Mouse (Mus musculus) urinary bladder, postnatal 25 days (tissue): ENCODE measurements around the gene Erg28.

ENCODE experiments used
- DNase-seq: peaks from one replicate; pipeline ENCODE4 v3.0.0; 2022; ENCODE audit warnings: low spot score

The Erg28 gene

GRCm38 (mm10) chr12:85824438-85825264 is at the start of gene Erg28, which contains the start of gene Ttll5:
Gene Erg28, minus strand, starts transcription at chr12:85824550.
Gene Ttll5, plus strand, starts transcription at chr12:85824659.
- peak; percentile 89 for DNase-seq

DNA sequence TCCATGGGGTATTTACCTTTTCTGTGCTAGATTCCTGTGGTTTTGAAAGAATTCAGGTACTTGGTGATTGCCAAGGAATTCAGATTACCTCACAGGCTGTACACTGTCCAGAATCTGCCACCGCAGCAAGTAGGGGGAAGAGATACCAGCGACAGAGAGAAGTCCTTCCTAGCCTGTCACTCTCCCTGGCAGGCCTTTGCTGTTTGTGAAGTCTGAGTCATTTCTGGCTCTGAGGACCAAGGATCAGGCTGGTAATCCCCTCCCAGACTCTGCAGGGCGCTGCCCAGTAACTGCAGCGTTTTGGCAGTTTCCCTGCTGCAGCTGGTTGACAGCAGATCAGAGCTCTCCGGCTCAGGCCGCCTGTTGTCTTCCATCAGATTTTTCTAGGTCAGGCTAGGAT is 45.1 kb upstream of the Erg28 start:
- peak; percentile 28 for DNase-seq

DNA sequence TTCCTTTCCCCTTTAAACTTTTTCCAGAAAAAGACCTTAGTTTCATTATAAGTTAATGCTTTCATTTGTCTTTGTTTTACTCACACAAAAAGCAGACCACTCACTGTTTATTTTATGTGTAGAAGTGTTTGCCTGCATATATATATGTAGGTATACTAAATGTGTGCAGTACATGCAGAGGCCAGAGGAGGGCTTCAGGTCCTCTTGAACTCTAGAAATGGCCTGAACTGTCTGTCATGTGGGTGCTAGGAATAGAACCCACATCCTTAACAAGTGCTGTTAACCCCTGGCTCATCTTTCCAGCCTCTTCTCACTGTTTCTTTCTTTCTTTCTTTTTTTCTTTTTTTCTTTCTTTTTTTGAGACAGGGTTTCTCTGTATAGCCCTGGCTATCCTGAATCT is 42.8 kb upstream of the Erg28 start:
- no peak for DNase-seq

DNA sequence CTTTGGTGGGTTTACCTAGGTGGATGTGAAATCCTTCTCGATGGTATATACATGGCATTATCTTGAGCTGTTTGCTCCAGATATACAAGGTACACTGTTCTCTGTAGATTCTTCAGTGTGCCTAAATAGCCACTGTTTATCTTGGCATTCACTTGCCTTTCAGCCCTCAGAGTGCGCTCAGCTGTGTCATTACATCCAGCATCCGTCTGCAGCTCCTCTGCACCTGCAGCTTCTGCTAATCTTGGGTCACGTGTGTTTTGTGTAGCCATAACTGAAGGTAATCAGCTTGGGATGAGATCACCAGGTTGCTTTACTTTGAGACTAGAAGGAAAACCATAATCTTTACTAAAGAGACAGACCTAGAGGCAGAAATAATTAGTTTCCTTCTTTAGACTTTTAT is 42.3 kb upstream of the Erg28 start:
- no peak for DNase-seq

DNA sequence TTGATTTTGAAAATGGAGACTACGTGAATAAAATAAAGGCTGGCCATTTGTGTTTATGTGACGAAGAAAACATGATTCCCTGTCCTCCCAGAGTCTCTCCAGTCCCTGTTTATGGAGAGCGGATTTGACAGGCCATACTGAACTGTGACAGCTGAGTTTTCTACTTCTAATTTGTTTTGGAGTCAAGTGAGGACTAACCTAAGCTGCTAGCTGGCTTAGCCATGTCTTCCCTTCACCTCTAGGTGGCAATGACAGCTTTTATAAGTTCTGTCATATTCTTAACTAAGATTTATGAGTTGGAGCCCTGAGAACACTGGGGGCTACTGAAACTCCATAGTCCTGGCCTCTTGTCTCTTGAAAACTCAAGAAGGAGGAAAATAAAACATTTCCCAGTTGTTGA is 41.2 kb upstream of the Erg28 start:
- DNase-seq = no peak

DNA sequence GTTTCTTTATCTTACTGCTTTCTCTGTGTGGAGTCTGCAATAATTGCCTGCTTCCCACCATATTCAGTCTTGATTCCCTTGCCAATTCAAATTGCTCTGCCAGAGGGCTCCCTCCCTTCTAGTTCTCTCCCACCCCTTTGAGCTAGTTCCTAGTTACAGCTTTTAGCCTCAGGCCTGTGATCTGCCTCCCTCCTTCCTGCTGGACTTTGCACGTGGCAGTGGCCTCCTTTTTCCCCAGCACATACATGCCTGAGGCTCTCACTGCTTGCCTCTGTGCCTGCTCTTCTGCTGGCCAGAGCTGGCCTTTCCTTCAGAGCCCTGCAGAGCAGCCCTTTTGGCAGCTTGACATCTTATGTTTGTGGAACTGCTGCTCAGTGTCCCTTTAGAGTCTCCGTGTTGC is 38.2 kb upstream of the Erg28 start:
- DNase-seq = no peak

DNA sequence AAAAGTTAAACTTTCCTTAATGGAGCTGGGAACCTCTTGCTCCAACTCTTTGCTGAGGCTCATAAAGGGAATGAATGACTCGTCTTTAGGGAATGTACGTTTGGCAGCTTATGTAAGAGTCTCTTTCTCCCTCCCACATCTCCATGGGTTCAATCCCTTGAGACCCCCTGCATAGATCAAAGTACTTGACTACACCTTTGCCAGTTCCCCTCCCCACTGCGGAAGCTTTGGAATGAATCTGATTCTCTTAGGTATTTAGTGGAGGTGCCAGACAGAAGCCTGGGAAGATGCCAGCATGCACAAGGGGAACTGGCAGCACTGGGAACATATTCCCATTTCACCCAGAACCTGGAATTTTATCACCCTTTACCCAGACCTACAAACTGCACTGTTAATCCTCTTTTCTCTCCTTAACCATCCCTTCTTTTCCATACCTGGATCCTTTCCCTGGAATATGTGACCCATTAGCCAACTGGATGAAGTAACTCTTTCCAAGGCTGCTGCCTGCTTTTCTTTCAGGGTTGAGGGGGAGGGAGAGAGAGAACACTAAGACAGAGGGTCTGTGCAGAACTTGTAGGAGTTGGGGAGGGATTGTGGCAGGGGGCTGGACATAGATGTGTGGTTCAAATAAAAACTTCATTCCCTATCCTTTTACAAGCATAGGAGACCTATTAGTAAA is 35.3 kb upstream of the Erg28 start:
- DNase-seq = no peak

- no peak for DNase-seq
Measured at GRCm38 (mm10) chr12:85859111-85859510, 34.8 kb upstream of the Erg28 start.

GRCm38 (mm10) chr12:85857300-85857699 is 33.0 kb upstream of the Erg28 start:
- no peak for DNase-seq

DNA sequence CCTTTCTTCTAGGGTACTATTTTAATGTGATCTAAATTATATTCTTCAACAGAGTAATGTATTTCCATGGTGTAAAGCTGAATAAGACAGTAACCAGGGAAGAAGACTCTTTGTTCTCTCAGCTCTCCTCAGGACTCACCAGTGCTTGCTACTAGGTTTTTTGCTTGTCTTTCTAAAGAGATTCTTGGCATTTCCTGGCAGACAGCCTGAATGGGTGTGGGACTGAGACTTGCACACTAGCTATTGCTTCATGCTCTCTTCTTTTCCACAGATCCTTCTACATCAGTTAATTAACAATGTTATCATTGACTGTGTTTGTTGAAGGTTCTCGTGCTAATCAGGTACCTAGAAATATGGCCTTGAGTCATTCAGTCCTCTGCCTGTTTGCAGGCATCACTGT is 29.9 kb upstream of the Erg28 start:
- DNase-seq = no peak

DNA sequence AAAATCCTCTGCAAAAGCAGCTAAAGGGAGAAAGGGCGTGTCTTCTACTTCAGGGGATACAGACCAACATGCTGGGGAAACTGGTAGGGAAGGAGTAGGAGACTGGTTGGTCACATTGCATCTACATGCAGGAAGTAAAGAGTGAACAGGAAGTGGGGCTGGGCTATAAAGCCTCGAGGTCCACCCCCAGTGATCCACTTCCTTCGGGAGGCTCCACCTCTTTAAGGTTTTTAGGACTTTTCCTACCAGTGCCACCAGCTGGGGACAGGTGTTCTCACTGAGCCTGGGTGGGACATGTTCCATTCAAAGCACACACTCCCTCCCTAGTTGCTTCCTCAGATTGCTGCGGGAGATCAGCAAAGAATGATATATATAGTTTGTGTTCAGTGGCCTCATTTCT is 29.5 kb upstream of the Erg28 start:
- no peak for DNase-seq

DNA sequence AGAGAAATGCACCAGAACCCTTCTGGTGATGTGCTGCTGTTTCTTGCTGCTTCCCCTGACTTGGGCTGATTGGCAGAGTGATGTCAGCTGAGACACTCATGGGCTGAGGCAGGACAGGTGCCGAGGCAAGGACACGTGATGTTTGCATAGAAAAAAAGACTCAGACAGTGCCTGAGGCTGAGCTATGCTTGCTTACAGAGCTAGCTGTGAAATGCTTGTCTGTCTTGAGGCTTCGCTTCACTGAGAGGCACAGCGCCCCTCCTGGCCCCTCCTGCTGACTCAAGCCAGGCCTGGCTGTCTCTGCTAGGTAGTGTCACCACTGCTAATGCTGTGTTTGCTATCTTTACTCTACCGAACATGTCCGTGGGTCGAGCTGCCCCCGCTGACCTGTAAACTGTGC is 26.3 kb upstream of the Erg28 start:
- no peak for DNase-seq

- DNase-seq = no peak
Measured at GRCm38 (mm10) chr12:85848164-85848958, 24.0 kb upstream of the Erg28 start.

GRCm38 (mm10) chr12:85839371-85840000 is 15.1 kb upstream of the Erg28 start:
- no peak for DNase-seq

- DNase-seq = no peak
Measured at GRCm38 (mm10) chr12:85837765-85838164, 13.4 kb upstream of the Erg28 start.

DNA sequence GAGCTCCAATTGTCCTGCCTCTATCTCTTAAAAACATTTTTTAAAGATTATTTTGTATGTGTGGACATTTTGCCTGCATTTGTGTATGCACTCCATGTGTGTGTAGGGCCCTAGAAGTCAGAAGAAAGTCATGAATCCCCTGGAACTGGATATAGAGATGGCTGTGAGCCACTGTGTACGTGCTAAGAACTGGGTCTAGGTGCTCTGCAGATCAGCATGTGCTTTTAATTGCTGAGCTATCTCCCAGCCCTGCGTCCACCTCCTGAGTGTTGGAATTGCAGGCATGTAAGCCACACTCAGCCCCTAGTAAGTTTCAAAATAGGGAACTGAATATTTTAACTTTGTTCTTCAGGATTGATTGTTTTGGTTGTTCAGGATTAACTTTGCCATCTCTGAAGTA is 10.2 kb upstream of the Erg28 start:
- DNase-seq = no peak

DNA sequence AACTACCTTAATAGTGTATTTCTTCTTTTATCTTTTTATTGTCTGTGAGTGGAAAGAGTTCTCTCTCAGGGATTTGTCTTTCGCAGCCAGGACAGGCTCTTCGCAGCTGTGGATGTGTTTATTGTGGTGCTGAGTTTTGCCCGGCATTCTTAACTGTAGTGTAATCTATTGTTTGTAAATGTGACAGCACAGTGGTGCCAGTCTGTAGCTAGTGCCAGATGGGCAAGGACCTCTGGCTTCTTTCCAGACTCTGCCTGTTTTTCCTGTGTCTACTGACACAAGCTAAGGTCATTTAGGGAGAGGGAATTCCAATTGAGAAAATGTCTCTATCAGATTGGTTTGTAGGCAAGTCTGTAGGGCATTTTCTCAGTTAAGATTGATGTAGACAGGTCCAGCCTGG is 6.3 kb upstream of the Erg28 start:
- no peak for DNase-seq

DNA sequence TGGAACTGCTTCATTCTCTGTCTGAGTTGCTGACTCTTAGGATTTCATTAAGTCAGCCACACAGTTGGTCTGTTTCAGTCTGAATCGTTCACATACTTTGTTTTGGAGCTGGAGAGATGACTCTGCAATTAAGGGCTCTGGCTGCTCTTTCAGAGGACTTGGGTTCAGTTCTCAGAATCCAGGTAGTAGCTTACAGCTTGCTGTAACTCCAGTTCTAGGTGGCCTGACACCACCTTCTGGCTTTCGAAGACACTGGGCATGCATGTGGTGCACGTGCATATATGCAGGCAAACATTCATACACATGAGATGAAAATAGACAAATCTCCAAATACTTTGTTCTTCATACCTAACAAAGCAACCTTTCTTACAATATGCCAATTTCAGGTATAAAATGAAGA is 5.5 kb upstream of the Erg28 start:
- no peak for DNase-seq

GRCm38 (mm10) chr12:85828856-85829255 is 4.5 kb upstream of the Erg28 start:
- no peak for DNase-seq

GRCm38 (mm10) chr12:85825822-85826221 is 1.5 kb upstream of the Erg28 start:
- DNase-seq = no peak

- DNase-seq = no peak
Measured at GRCm38 (mm10) chr12:85825361-85825760, 1.0 kb upstream of the Erg28 start.

- DNase-seq = no peak
Measured at GRCm38 (mm10) chr12:85822051-85822450, 2.3 kb downstream of the Erg28 start.
